Mouse (Mus musculus): ENCODE measurements at regions not wholly inside any gene's neighbourhood (a gene's known extent, or its start where the extent isn't known, plus 50 kb on each side); places are given as distances from the start of the nearest gene placed in this dataset. TPM values are rescaled to one million over a fixed set of nuclear protein-coding genes. Genes with fewer than 3 reads are reported as not detected.

Small RNAs in the stretch of these regions (microRNA-seq; reads per million reads assigned to microRNA genes)
- not detected for gene Gm44497
